Mouse (Mus musculus) hindbrain, embryonic 16.5 days (tissue): Measurements from ENCODE around the gene Nipal3. TPM values are rescaled to one million over a fixed set of nuclear protein-coding genes. Genes with fewer than 3 reads are reported as not detected.

ENCODE experiments used
- ATAC-seq: fragments of 200-750 bp; cut with Nextera tagmentation; 2 replicates; pipeline ENCODE4 v1.8.0; 2017; ENCODE audit warnings: moderate TSS enrichment, moderate library complexity
- H3K27ac ChIP-seq: fragments of 300-500 bp; sonication (generic); 2 replicates; pipeline ENCODE4 v1.5.1; 2014; ENCODE audit warnings: low read depth, mild to moderate bottlenecking, control low read depth, low read length, moderate library complexity
- H3K27me3 ChIP-seq: fragments of 300-500 bp; sonication (generic); replicated peaks from 2 replicates; pipeline ENCODE4 v1.6.1; 2014; ENCODE audit warnings: low read length; ENCODE audit not compliant: control insufficient read depth, insufficient read depth
- H3K36me3 ChIP-seq: fragments of 300-500 bp; sonication (generic); 2 replicates; pipeline ENCODE4 v1.6.1; 2014; ENCODE audit warnings: mild to moderate bottlenecking, low read length, moderate library complexity, mixed read lengths; ENCODE audit not compliant: control insufficient read depth, insufficient read depth
- H3K4me1 ChIP-seq: fragments of 300-500 bp; sonication (generic); 2 replicates; pipeline ENCODE4 v1.6.1; 2014; ENCODE audit warnings: low read depth, low read length; ENCODE audit not compliant: control insufficient read depth, insufficient read depth
- H3K4me2 ChIP-seq: fragments of 300-500 bp; sonication (generic); 2 replicates; pipeline ENCODE4 v1.6.1; 2014; ENCODE audit warnings: mild to moderate bottlenecking, low read length, control low read depth, moderate library complexity
- H3K4me3 ChIP-seq: fragments of 300-500 bp; sonication (generic); 2 replicates; pipeline ENCODE4 v1.5.1; 2014; ENCODE audit warnings: mild to moderate bottlenecking, low read length, control low read depth, moderate library complexity
- H3K9ac ChIP-seq: fragments of 300-500 bp; sonication (generic); 2 replicates; pipeline ENCODE4 v1.6.1; 2014; ENCODE audit warnings: low read depth, mild to moderate bottlenecking, control low read depth, low read length, moderate library complexity
- H3K9me3 ChIP-seq: fragments of 300-500 bp; sonication (generic); 2 replicates; pipeline ENCODE4 v1.6.1; 2014; ENCODE audit warnings: mild to moderate bottlenecking, low read length, moderate library complexity; ENCODE audit not compliant: control insufficient read depth
- WGBS: fragments of 180-500 bp; shearing (Covaris S2); extraction: QIAGEN DNeasy Blood & Tissue Kit; methylation state at CpG from one replicate; pipeline ENCODE4 v1.1.7; 2014; 5-methylcytosine and 5-hydroxymethylcytosine counted together
- polyA plus RNA-seq: library from polyadenylated mRNA; unstranded; fragments of >200 nt; fragmentation: Nextera tagmentation; extraction: Ambion mirVana; gene quantifications from 2 replicates; pipeline ENCODE4 v1.2.1, GENCODE M21; 2015

Nipal3 gene
- polyA plus RNA-seq, 1 experiment from 2014 or later = 10.7 TPM

- Histone ChIP-seq H3K4me1 (no peaks in the 10 kb centered on the region; the same call in 1 of the 2 replicates), H3K4me3 (no peak overlapping the region), H3K36me3 (no peaks in the 10 kb centered on the region), H3K27me3 (no peaks in the 10 kb centered on the region), H3K9me3 (no peaks in the 10 kb centered on the region), H3K9ac (no peak overlapping the region), H3K4me2 (no peak overlapping the region), H3K27ac (no peak overlapping the region)
- ATAC-seq = no peak
- WGBS = 64% methylated on average over 12 of the region's 12 CpGs
Measured at GRCm38 (mm10) chr4:135509515-135509914, 14.7 kb upstream of the Nipal3 start.

GRCm38 (mm10) chr4:135508419-135509039, 13.7 kb upstream of the Nipal3 start:
- peak overlapping the region; percentile 56 for H3K9ac ChIP-seq
- no peaks in the 10 kb centered on the region for H3K9me3 ChIP-seq
- 15% methylated on average over 13 of the region's 13 CpGs for WGBS
- peak overlapping the region; percentile 13; the same call in 1 of the 2 replicates for H3K4me3 ChIP-seq
- H3K27me3 ChIP-seq = no peaks in the 10 kb centered on the region
- peak; percentile 48; the same call in 1 of the 2 replicates for ATAC-seq
- H3K4me2 ChIP-seq = peak overlapping the region; percentile 53
- no peaks in the 10 kb centered on the region; the same call in 1 of the 2 replicates for H3K4me1 ChIP-seq
- H3K27ac ChIP-seq = no peak overlapping the region
- H3K36me3 ChIP-seq = no peaks in the 10 kb centered on the region

- peak overlapping the region; percentile 55 for H3K9ac ChIP-seq
- H3K9me3 ChIP-seq = no peaks in the 10 kb centered on the region
- H3K36me3 ChIP-seq = no peaks in the 10 kb centered on the region
- WGBS = 13% methylated on average over 22 of the region's 22 CpGs
- H3K27me3 ChIP-seq = no peaks in the 10 kb centered on the region
- H3K4me1 ChIP-seq = no peaks in the 10 kb centered on the region; the same call in 1 of the 2 replicates
- H3K4me2 ChIP-seq = peak overlapping the region; percentile 64
- H3K27ac ChIP-seq = peak overlapping the region; percentile 57
- peak; percentile 92 for ATAC-seq
- peak overlapping the region; percentile 34 for H3K4me3 ChIP-seq
Measured at GRCm38 (mm10) chr4:135507547-135508350, 12.9 kb upstream of the Nipal3 start.

GRCm38 (mm10) chr4:135505794-135506193, 11.0 kb upstream of the Nipal3 start:
- Histone ChIP-seq H3K27ac (no peak overlapping the region), H3K9ac (no peak overlapping the region), H3K36me3 (no peaks in the 10 kb centered on the region), H3K4me1 (no peaks in the 10 kb centered on the region; the same call in 1 of the 2 replicates), H3K4me3 (no peak overlapping the region), H3K4me2 (no peak overlapping the region), H3K27me3 (no peaks in the 10 kb centered on the region), H3K9me3 (no peaks in the 10 kb centered on the region)
- no peak for ATAC-seq
- WGBS = 81% methylated on average over 11 of the region's 11 CpGs

GRCm38 (mm10) chr4:135501587-135501986, 6.7 kb upstream of the Nipal3 start:
- Histone ChIP-seq H3K4me1 (no peaks in the 10 kb centered on the region), H3K36me3 (no peaks in the 10 kb centered on the region), H3K27ac (no peak overlapping the region), H3K9ac (no peak overlapping the region), H3K27me3 (no peaks in the 10 kb centered on the region), H3K4me3 (no peak overlapping the region), H3K9me3 (no peaks in the 10 kb centered on the region), H3K4me2 (no peak overlapping the region)
- 53% methylated on average over 4 of the region's 4 CpGs for WGBS
- no peak for ATAC-seq

GRCm38 (mm10) chr4:135499831-135500230, 5.0 kb upstream of the Nipal3 start:
- Histone ChIP-seq H3K9me3 (no peaks in the 10 kb centered on the region), H3K4me2 (no peak overlapping the region), H3K36me3 (no peaks in the 10 kb centered on the region), H3K4me3 (no peak overlapping the region), H3K27me3 (no peaks in the 10 kb centered on the region), H3K27ac (no peak overlapping the region), H3K4me1 (peaks cover 2% of the 10 kb centered on the region; the same call in 1 of the 2 replicates), H3K9ac (no peak overlapping the region)
- no peak for ATAC-seq
- 80% methylated on average over 3 of the region's 3 CpGs for WGBS

- no peak overlapping the region for H3K9ac ChIP-seq
- no peak for ATAC-seq
- no peaks in the 10 kb centered on the region for H3K9me3 ChIP-seq
- H3K27me3 ChIP-seq = no peaks in the 10 kb centered on the region
- no peak overlapping the region for H3K4me2 ChIP-seq
- no peak overlapping the region for H3K4me3 ChIP-seq
- 85% methylated on average over 6 of the region's 6 CpGs for WGBS
- no peak overlapping the region for H3K27ac ChIP-seq
- H3K36me3 ChIP-seq = no peaks in the 10 kb centered on the region
- H3K4me1 ChIP-seq = peaks cover 6% of the 10 kb centered on the region; the same call in 1 of the 2 replicates
Measured at GRCm38 (mm10) chr4:135498136-135498535, 3.3 kb upstream of the Nipal3 start.

GRCm38 (mm10) chr4:135495810-135496209, 972 bp upstream of the Nipal3 start:
- WGBS = 11% methylated on average over 18 of the region's 18 CpGs
- peak overlapping the region; percentile 91 for H3K4me2 ChIP-seq
- no peak overlapping the region for H3K9ac ChIP-seq
- no peaks in the 10 kb centered on the region for H3K27me3 ChIP-seq
- no peak overlapping the region for H3K27ac ChIP-seq
- ATAC-seq = no peak
- peaks cover 6% of the 10 kb centered on the region; the same call in 1 of the 2 replicates for H3K4me1 ChIP-seq
- 0 out of 2 replicates have a peak, but pooled peaks cover 2% of the 10 kb centered on the region for H3K36me3 ChIP-seq
- peak overlapping the region; percentile 79 for H3K4me3 ChIP-seq
- no peaks in the 10 kb centered on the region for H3K9me3 ChIP-seq

GRCm38 (mm10) chr4:135495397-135495791, 556 bp upstream of the Nipal3 start:
- Histone ChIP-seq H3K27ac (peak overlapping the region; percentile 74), H3K4me3 (peak overlapping the region; percentile 79), H3K9ac (peak overlapping the region; percentile 70), H3K27me3 (no peaks in the 10 kb centered on the region), H3K4me1 (peaks cover 6% of the 10 kb centered on the region; the same call in 1 of the 2 replicates), H3K9me3 (no peaks in the 10 kb centered on the region), H3K4me2 (peak overlapping the region; percentile 91), H3K36me3 (0 out of 2 replicates have a peak, but pooled peaks cover 2% of the 10 kb centered on the region)
- WGBS = 12% methylated on average over 9 of the region's 9 CpGs
- ATAC-seq = no peak
